Comparison of ENCODE assay signal across 16 mouse cellular contexts in genomic region chr17:5722802-5723201, GRCm38 (mm10).
DNase-seq lines count a peak whose midpoint lies in the region; ATAC-seq and TF ChIP-seq lines count a peak whose summit lies in the region.
"Had no signal": no experiment of that assay in that cellular context is flagged by ENCODE, and none has a peak within 500 bp of the region (broad histone marks: within the 10 kb centered on the region; RNA-seq: fewer than 3 reads in every experiment).

No protein-coding gene starts in this region.

- H3K9me3 ChIP-seq in embryonic facial prominence, embryonic 13.5 days: no peaks in the 10 kb centered on the region
- no peaks in the 10 kb centered on the region for H3K9me3 ChIP-seq in embryonic facial prominence, embryonic 10.5 days
- H3K9me3 ChIP-seq in liver, postnatal 0 days (ENCODE audit: low read length): no peaks in the 10 kb centered on the region
- no peaks in the 10 kb centered on the region for H3K9me3 ChIP-seq in stomach, embryonic 16.5 days (replicated peaks; ENCODE audit: control insufficient read depth, low read length)
- H3K9me3 ChIP-seq: forebrain, embryonic 15.5 days; heart, embryonic 13.5 days; hindbrain, embryonic 12.5 days; liver, embryonic 13.5 days had no signal

- H3K9ac ChIP-seq in embryonic facial prominence, embryonic 13.5 days: no peak overlapping the region
- no peak overlapping the region for H3K9ac ChIP-seq in liver, postnatal 0 days (replicated peaks)
- no peak overlapping the region for H3K9ac ChIP-seq in stomach, embryonic 16.5 days (ENCODE audit: low read length)
- H3K9ac ChIP-seq: forebrain, embryonic 15.5 days; heart, embryonic 13.5 days; hindbrain, embryonic 12.5 days; liver, embryonic 13.5 days had no signal

- H3K4me2 ChIP-seq in embryonic facial prominence, embryonic 13.5 days: no peak overlapping the region
- H3K4me2 ChIP-seq in liver, postnatal 0 days (ENCODE audit: low read depth, low read length): no peak overlapping the region
- H3K4me2 ChIP-seq in stomach, embryonic 16.5 days (ENCODE audit: low read depth, low read length): no peak overlapping the region
- H3K4me2 ChIP-seq: forebrain, embryonic 15.5 days; heart, embryonic 13.5 days; hindbrain, embryonic 12.5 days; liver, embryonic 13.5 days had no signal

- WGBS in embryonic facial prominence, embryonic 13.5 days: 92% methylated on average over 2 of the region's 2 CpGs
- WGBS in embryonic facial prominence, embryonic 10.5 days: 91% methylated on average over 2 of the region's 2 CpGs
- 92% methylated on average over 2 of the region's 2 CpGs for WGBS in liver, postnatal 0 days (ENCODE audit: insufficient replicate concordance)
- WGBS in stomach, embryonic 16.5 days: 94% methylated on average over 2 of the region's 2 CpGs

- peak overlapping the region; percentile 83; the same call in 1 of the 2 replicates for H3K27ac ChIP-seq in embryonic facial prominence, embryonic 13.5 days
- H3K27ac ChIP-seq in embryonic facial prominence, embryonic 10.5 days (replicated peaks): no peak overlapping the region
- no peak overlapping the region for H3K27ac ChIP-seq in liver, postnatal 0 days (ENCODE audit: low read depth)
- H3K27ac ChIP-seq in stomach, embryonic 16.5 days (ENCODE audit: low read length): peak overlapping the region; percentile 84
- H3K27ac ChIP-seq: forebrain, embryonic 15.5 days; heart, embryonic 13.5 days; hindbrain, embryonic 12.5 days; liver, embryonic 13.5 days had no signal

- ATAC-seq in embryonic facial prominence, embryonic 13.5 days (ENCODE audit: insufficient number of reproducible peaks, insufficient read depth, low FRiP score, low TSS enrichment, low read depth): no peak
- no peak for ATAC-seq in liver, postnatal 0 days
- ATAC-seq in stomach, embryonic 16.5 days (ENCODE audit: insufficient read depth, low FRiP score): no peak
- ATAC-seq: forebrain, embryonic 15.5 days had no signal

- no peak for TF ChIP-seq EP300 in liver, postnatal 0 days (IDR thresholded peaks at IDR 0.05; ENCODE audit: low read depth)

- no peaks in the 10 kb centered on the region for H3K27me3 ChIP-seq in embryonic facial prominence, embryonic 13.5 days
- H3K27me3 ChIP-seq in embryonic facial prominence, embryonic 10.5 days (replicated peaks; ENCODE audit: low read depth, poor library complexity, severe bottlenecking): no peaks in the 10 kb centered on the region
- no peaks in the 10 kb centered on the region for H3K27me3 ChIP-seq in liver, postnatal 0 days (ENCODE audit: insufficient read depth, low read length)
- no peaks in the 10 kb centered on the region for H3K27me3 ChIP-seq in stomach, embryonic 16.5 days (ENCODE audit: control insufficient read depth, insufficient read depth, low read length)
- H3K27me3 ChIP-seq: forebrain, embryonic 15.5 days; heart, embryonic 13.5 days; hindbrain, embryonic 12.5 days; liver, embryonic 13.5 days had no signal

- peaks cover 15% of the 10 kb centered on the region for H3K4me1 ChIP-seq in embryonic facial prominence, embryonic 13.5 days
- peaks cover 23% of the 10 kb centered on the region for H3K4me1 ChIP-seq in embryonic facial prominence, embryonic 10.5 days
- H3K4me1 ChIP-seq in liver, postnatal 0 days (ENCODE audit: insufficient read depth): no peaks in the 10 kb centered on the region
- peaks cover 4% of the 10 kb centered on the region; the same call in 1 of the 2 replicates for H3K4me1 ChIP-seq in stomach, embryonic 16.5 days (ENCODE audit: control insufficient read depth, insufficient read depth, low read length)
- H3K4me1 ChIP-seq: heart, embryonic 13.5 days; hindbrain, embryonic 12.5 days; liver, embryonic 13.5 days had no signal

- no peak overlapping the region for H3K4me3 ChIP-seq in embryonic facial prominence, embryonic 13.5 days
- H3K4me3 ChIP-seq in embryonic facial prominence, embryonic 10.5 days: no peak overlapping the region
- no peak overlapping the region for H3K4me3 ChIP-seq in liver, postnatal 0 days (ENCODE audit: low read depth, low read length)
- H3K4me3 ChIP-seq in stomach, embryonic 16.5 days (replicated peaks; ENCODE audit: low read length): no peak overlapping the region
- H3K4me3 ChIP-seq: forebrain, embryonic 15.5 days; heart, embryonic 13.5 days; hindbrain, embryonic 12.5 days; liver, embryonic 13.5 days had no signal

- H3K36me3 ChIP-seq in embryonic facial prominence, embryonic 13.5 days: no peaks in the 10 kb centered on the region
- H3K36me3 ChIP-seq in embryonic facial prominence, embryonic 10.5 days (replicated peaks): no peaks in the 10 kb centered on the region
- no peaks in the 10 kb centered on the region for H3K36me3 ChIP-seq in liver, postnatal 0 days (replicated peaks; ENCODE audit: insufficient read depth, low read length)
- no peaks in the 10 kb centered on the region for H3K36me3 ChIP-seq in stomach, embryonic 16.5 days (ENCODE audit: control insufficient read depth, insufficient read depth, low read length)
- H3K36me3 ChIP-seq: forebrain, embryonic 15.5 days; heart, embryonic 13.5 days; hindbrain, embryonic 12.5 days had no signal

- TF ChIP-seq CTCF in liver, postnatal 0 days (IDR thresholded peaks at IDR 0.05; ENCODE audit: low read depth): peak; percentile 60

- no peak for DNase-seq in embryonic facial prominence, embryonic 10.5 days (ENCODE audit: low spot score)
- DNase-seq in liver, postnatal 0 days: no peak
- no peak for DNase-seq in liver
- peak; percentile 25 for DNase-seq in c-Kit-negative CD71-positive TER-119-positive erythroid progenitor cells, embryonic 14.5 days (ENCODE audit: low read depth, low spot score)
- no peak for DNase-seq in layer of hippocampus, postnatal 10 days (ENCODE audit: low spot score in 2 of 2)
- DNase-seq in heart, adult 11 months: no peak
- DNase-seq: adrenal gland, adult 8-10 months; cerebellum, postnatal 36 days; gastrocnemius, postnatal 10 days; kidney, postnatal 10 days; liver, embryonic 13.5 days had no signal

Comparison
In these comparisons a context has a peak if more than half of its experiments do, and no peak if none do; other contexts are left out.
1. H3K27ac ChIP-seq: peak in embryonic facial prominence, embryonic 13.5 days (single experiment) and stomach, embryonic 16.5 days (single experiment); none in embryonic facial prominence, embryonic 10.5 days (single experiment) and liver, postnatal 0 days (single experiment).